9 mouse cellular contexts compared by ENCODE assay signal in the genomic region with DNA sequence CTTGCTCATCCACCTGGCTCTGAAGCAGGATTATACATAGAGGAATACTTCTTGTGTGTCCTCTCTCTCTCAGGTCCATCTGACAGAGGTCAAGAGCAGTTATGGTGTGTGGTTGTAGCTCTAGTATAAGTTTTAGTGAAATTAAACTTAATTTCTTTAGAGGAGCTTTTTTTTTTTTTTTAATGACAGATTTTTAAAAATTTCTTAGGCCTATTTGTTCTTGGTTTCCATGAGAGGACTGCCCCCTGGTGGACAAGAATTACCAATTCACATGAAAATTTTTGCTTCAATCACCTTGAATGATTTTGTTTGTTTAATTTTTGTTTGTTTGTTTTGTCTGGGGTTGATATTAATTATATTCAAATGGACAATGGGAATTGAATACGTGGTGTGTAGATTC. TPM values are rescaled to one million over a fixed set of nuclear protein-coding genes. Genes with fewer than 3 reads are reported as not detected.
DNase-seq lines count a peak whose midpoint lies in the region; ATAC-seq and TF ChIP-seq lines count a peak whose summit lies in the region.
"Had no signal": no experiment of that assay in that cellular context is flagged by ENCODE, and none has a peak within 500 bp of the region (broad histone marks: within the 10 kb centered on the region; RNA-seq: fewer than 3 reads in every experiment).

No protein-coding gene starts in this region.

- H3K4me3 ChIP-seq in kidney, postnatal 0 days (replicated peaks; ENCODE audit: low read depth, low read length): no peak overlapping the region

- H3K4me2 ChIP-seq in kidney, postnatal 0 days (ENCODE audit: low read length): no peak overlapping the region

- H3K4me1 ChIP-seq in kidney, postnatal 0 days (replicated peaks; ENCODE audit: insufficient read depth, low read length): no peaks in the 10 kb centered on the region

- no peak overlapping the region for H3K9ac ChIP-seq in kidney, postnatal 0 days (ENCODE audit: low read depth, low read length)

- no peak for ATAC-seq in kidney, postnatal 0 days (replicated peaks; ENCODE audit: low FRiP score, low read depth)

- peak; percentile 69 for TF ChIP-seq CTCF in kidney, postnatal 0 days (IDR thresholded peaks at IDR 0.05; ENCODE audit: low read depth)

- WGBS in kidney, postnatal 0 days: 3% methylated on average over 1 of the region's 1 CpGs

- DNase-seq in cerebellum, adult 18-20 months: peak; percentile 16 to 33
- DNase-seq in cerebellum, adult 11-12 months: no peak
- DNase-seq in kidney, postnatal 0 days (ENCODE audit: low spot score): peak; percentile 50
- DNase-seq in kidney, adult 8-10 months: no peak
- peak; percentile 53 for DNase-seq in testis, postnatal 10 days (ENCODE audit: low spot score)
- DNase-seq in testis, postnatal 14 days (ENCODE audit: low spot score): no peak
- no peak for DNase-seq in urinary bladder, postnatal 4 days (ENCODE audit: low spot score in 2 of 2)
- no peak for DNase-seq in spleen, adult 12 weeks (ENCODE audit: low spot score)
- DNase-seq: kidney, adult 11 months had no signal

- H3K9me3 ChIP-seq in kidney, postnatal 0 days (replicated peaks; ENCODE audit: low read length): no peaks in the 10 kb centered on the region

- no peak overlapping the region for H3K27ac ChIP-seq in kidney, postnatal 0 days

- peaks cover 8% of the 10 kb centered on the region for H3K27me3 ChIP-seq in kidney, postnatal 0 days (ENCODE audit: insufficient read depth, low read length)

- H3K36me3 ChIP-seq in kidney, postnatal 0 days (ENCODE audit: insufficient read depth, low read length): no peaks in the 10 kb centered on the region

RNA-seq across cellular contexts. Expression of gene Tmem33, which starts 22.1 kb away (rescaled TPM):
- 120 and 121 TPM in 2 replicates for polyA plus RNA-seq in kidney, postnatal 0 days (2015; fragmentation: Nextera tagmentation; extraction: Ambion mirVana)

Comparison
In these comparisons a context has a peak if more than half of its experiments do, and no peak if none do; other contexts are left out.
1. DNase-seq: peak in cerebellum, adult 18-20 months (2 of 2), kidney, postnatal 0 days (single experiment) and testis, postnatal 10 days (single experiment); none in cerebellum, adult 11-12 months (single experiment), kidney, adult 8-10 months (0 of 2), testis, postnatal 14 days (single experiment), urinary bladder, postnatal 4 days (0 of 2) and spleen, adult 12 weeks (single experiment).